Comparison of ENCODE assay signal across 10 mouse cellular contexts in the genomic region with DNA sequence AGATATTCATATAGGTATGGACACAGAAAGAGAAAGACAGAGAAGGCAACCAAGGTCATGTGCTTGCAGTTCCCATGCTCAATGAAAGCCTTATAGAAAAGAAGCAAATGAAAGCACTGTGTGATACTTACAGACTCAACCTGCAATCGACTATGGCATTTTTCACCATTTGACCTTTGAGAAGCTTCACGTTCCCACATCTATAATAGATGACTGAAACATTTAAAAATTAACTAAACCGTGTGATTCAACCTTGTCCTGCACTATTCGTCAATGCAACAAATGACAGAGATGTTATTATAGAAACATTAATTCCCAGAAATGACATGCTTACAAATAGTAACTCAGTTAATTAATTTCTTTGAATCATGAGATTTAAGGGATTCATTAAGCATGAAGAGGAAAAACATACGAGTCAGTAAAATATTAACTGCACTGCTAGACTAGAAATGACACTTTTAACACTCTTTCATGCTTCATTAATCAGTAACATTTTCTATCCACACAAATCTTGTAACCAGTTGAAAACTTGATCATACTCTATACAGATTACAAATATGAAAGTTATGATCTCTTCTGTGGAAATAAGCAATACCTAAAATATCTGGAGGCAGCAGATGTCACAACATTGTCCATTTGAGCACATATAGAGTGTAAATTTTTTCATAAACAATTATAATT.
"Had no signal": no experiment of that assay in that cellular context is flagged by ENCODE, and none has a peak within 500 bp of the region (broad histone marks: within the 10 kb centered on the region; RNA-seq: fewer than 3 reads in every experiment).

No protein-coding gene starts in this region.

- H3K9ac ChIP-seq: limb, embryonic 15.5 days; midbrain, embryonic 12.5 days had no signal

- H3K36me3 ChIP-seq: limb, embryonic 15.5 days; midbrain, embryonic 12.5 days had no signal

- ATAC-seq: hindbrain, embryonic 16.5 days; inflammation-experienced regulatory T-cells, adult 6 months had no signal

- DNase-seq: layer of hippocampus, adult 9-11 months; layer of hippocampus, postnatal 36 days; lung, adult 18-20 months; right cerebral cortex, postnatal 14 days; thymus, postnatal 4 days had no signal

- H3K4me1 ChIP-seq: limb, embryonic 15.5 days; midbrain, embryonic 12.5 days had no signal

- H3K27me3 ChIP-seq: limb, embryonic 15.5 days; midbrain, embryonic 12.5 days had no signal

- H3K9me3 ChIP-seq: limb, embryonic 15.5 days; midbrain, embryonic 12.5 days had no signal

- H3K27ac ChIP-seq: limb, embryonic 15.5 days; midbrain, embryonic 12.5 days; stomach, postnatal 0 days had no signal

- H3K4me3 ChIP-seq: limb, embryonic 15.5 days; midbrain, embryonic 12.5 days had no signal

- H3K4me2 ChIP-seq: limb, embryonic 15.5 days; midbrain, embryonic 12.5 days had no signal
